Mouse (Mus musculus): Measurements from ENCODE around the gene Ugt1a9.
"Not testable (repeated sequence)": the region's sequence is repeated elsewhere in the genome, so short reads cannot be mapped to it uniquely, and the experiment has no call there.

The Ugt1a9 gene

GRCm38 (mm10) chr1:88070495-88070894, at the start of gene Ugt1a9:
Ugt1a9 (plus strand) TSS chr1:88070800.
- no peak for DNase-seq (ENCODE audit: low spot score in 2 of 2)

- DNase-seq (ENCODE audit: low spot score in 2 of 2), result not testable (repeated sequence)
Observed at GRCm38 (mm10) chr1:88025244-88025643, 45.4 kb upstream of the Ugt1a9 start.

- DNase-seq (ENCODE audit: low spot score in 2 of 2), result not testable (repeated sequence)
Observed at GRCm38 (mm10) chr1:88043044-88043443, 27.6 kb upstream of the Ugt1a9 start.

GRCm38 (mm10) chr1:88044832-88045437, 25.7 kb upstream of the Ugt1a9 start:
- not testable (repeated sequence) for DNase-seq (ENCODE audit: low spot score in 2 of 2)

DNA sequence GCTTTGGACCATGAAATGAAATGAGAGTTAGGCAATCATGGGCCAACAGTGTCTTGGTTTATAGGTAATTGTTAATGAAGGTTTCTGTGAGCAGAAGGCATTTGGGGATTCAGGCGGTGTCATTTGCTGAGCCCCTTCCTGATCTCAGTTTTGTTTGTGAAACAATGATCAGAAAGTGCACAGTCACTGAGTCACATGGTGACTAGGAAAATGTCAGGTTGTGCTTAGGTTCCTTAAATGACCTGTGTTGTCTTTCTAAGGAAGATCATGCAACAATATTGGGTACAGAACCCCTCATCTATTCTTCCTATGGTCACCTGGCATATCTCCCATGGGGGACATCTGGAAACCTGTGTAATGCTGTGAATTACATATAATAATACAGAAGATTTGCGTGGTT, 23.2 kb upstream of the Ugt1a9 start:
- not testable (repeated sequence) for DNase-seq (ENCODE audit: low spot score in 2 of 2)

- no peak for DNase-seq (ENCODE audit: low spot score in 2 of 2)
Observed at GRCm38 (mm10) chr1:88055088-88055487, 15.5 kb upstream of the Ugt1a9 start, which contains the start of gene Ugt1a10. Ugt1a10 (plus strand) TSS chr1:88055388.

DNA sequence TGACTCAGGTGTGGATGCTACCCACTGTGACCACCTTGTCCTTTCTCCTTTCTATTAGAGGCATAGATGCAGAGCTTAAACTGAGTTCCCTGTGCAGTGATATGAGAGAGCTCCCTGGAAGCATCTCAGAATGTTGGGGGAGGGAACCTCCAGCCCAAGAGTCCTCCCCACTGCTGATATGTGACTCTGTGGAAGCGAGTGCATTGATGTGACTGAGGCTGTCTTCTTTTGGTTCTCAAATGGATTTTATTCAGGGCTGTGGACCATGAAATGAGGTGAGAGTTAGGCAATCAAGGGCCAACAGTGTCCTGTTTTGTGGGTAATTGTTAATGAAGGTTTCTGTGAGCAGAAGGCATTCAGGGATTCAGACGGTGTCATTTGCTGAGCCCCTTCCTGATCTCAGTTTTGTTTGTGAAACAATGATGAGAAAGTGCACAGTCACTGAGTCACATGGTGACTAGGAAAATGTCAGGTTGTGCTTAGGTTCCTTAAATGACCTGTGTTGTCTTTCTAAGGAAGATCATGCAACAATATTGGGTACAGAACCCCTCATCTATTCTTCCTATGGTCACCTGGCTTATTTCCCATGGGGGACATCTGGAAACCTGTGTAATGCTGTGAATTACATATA, 4.0 kb upstream of the Ugt1a9 start:
- not testable (repeated sequence) for DNase-seq (ENCODE audit: low spot score in 2 of 2)

GRCm38 (mm10) chr1:88070902-88071301, 302 bp downstream of the Ugt1a9 start:
- no peak for DNase-seq (ENCODE audit: low spot score in 2 of 2)

- DNase-seq (ENCODE audit: low spot score in 2 of 2), result no peak
Observed at GRCm38 (mm10) chr1:88074471-88074870, 3.9 kb downstream of the Ugt1a9 start.

GRCm38 (mm10) chr1:88077128-88077527, 6.5 kb downstream of the Ugt1a9 start:
- DNase-seq (ENCODE audit: low spot score in 2 of 2), result no peak

DNA sequence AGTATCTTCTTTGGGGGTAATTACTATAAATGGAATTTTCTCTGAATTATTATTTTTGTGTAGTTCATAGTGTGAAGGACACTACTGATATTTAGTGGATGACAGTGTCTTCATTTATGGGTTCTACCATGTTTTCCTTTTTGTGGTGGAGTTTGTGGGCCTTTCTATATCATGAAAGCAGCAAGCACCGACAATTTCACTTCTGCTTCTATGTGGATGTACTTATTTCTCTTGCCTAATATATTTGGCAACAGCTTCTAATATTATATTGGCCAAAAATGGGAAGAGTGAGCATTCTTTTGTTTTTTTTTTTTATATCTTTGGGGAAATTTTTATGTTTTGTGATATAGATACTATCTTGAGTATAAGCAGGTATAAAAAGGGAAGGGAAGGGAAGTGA, 11.1 kb downstream of the Ugt1a9 start:
- DNase-seq (ENCODE audit: low spot score in 2 of 2), result no peak

DNA sequence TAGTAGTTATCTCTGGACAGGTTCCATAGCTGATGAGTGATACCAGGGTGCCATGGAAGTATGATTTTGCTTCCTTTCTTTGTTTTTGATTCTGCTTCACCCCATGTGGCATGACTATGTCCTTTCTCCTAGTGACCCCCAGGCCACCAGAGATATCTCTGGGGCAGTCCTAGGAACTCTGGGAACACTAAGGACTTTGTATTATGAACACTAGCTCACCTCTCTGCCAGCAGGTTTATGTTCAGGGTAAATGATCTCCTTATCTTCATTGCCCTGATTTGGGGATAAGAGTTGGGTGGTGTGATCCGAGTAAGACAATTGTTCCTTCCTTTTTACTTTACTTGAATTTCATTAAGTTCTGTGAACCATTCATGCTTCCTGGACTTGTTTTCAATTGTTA, 15.5 kb downstream of the Ugt1a9 start:
- no peak for DNase-seq (ENCODE audit: low spot score in 2 of 2)

DNA sequence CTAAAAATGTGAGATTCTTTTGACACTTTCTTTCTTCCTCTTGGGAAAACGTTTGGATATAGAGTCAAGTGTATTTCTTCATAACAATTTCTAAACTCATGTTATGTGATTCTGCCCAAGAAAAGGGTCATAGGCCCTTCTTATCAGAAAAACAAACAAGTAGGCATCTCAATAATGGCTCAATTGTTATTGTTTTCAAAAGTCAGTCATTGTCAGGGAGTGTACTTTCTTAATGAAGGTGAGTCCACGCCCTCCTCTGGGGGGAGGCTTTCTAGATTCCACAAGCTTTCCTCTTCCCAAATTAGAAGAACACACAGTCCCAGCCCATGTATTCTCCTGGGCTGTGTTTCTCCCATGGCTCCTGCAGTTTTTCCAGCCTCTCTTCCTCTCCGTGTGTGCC, 16.9 kb downstream of the Ugt1a9 start, which contains the start of gene Ugt1a8:
TSS of gene Ugt1a8 (plus strand) at position 301 of the 400 bp plus-strand sequence.
- no peak for DNase-seq (ENCODE audit: low spot score in 2 of 2)

DNA sequence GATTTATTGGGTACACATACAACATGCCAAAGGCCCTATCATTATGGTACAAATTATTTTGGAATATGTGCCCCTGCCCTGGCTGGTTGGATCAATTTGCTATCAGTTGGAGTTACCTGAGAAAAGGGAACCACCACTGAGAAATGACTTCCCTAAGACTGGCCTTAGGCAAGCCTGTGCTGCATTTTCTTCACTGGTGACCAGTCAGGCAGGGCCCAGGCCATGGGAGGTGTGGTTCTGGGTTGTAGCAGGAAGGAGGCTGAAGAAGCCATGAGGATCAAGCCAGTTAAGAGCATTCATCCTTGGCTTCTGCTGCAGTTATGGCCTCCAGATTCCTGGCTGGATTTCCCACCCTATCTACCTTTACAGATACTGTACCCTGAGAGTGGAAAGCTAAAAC, 21.7 kb downstream of the Ugt1a9 start:
- no peak for DNase-seq (ENCODE audit: low spot score in 2 of 2)

DNA sequence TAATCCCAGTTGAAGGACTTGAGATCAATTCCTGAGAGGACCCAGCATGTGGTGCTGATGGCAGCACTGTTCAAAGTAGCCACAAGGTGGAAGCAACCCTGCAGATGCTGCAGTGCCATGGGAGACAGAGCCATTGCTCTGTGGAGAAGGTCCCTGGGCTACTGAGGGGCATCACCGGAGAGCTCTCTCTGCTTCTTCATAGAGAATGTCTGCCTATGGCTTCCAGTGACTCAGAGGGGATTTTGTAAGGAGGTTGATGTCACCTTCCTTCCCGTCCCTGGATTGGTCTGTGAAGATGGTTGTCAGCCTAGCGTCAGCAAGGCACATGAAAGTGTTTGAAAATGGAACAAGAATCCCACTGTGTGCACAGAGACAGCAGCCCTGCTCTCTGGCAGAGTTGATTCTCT, 23.7 kb downstream of the Ugt1a9 start:
- not testable (repeated sequence) for DNase-seq (ENCODE audit: low spot score in 2 of 2)

GRCm38 (mm10) chr1:88094941-88095492, 24.4 kb downstream of the Ugt1a9 start, which contains the start of gene Ugt1a7c:
Ugt1a7c (plus strand) TSS chr1:88095062.
- no peak for DNase-seq (ENCODE audit: low spot score in 2 of 2)

- DNase-seq (ENCODE audit: low spot score in 2 of 2), result not testable (repeated sequence)
Observed at GRCm38 (mm10) chr1:88098546-88098945, 27.9 kb downstream of the Ugt1a9 start.

DNA sequence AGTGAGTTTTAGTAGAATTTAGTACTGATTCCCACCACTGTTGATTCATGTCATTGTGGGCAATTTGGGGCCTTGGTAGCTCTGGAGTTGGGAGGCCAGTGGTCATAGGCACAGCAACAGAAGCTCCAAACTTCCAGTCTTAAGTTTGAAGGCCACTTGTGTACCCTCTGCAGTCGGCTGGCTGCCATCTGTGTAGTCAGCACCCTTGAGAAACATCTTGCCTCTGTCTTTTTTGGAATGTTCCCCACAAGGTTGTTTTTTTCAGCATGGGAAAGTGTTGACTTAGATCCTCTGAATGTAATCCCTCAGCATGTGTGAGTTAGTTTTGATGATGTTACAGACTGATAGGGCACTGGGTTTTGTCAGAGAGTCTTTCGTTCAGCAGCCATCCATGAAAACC, 29.1 kb downstream of the Ugt1a9 start:
- DNase-seq (ENCODE audit: low spot score in 2 of 2), result not testable (repeated sequence)

DNA sequence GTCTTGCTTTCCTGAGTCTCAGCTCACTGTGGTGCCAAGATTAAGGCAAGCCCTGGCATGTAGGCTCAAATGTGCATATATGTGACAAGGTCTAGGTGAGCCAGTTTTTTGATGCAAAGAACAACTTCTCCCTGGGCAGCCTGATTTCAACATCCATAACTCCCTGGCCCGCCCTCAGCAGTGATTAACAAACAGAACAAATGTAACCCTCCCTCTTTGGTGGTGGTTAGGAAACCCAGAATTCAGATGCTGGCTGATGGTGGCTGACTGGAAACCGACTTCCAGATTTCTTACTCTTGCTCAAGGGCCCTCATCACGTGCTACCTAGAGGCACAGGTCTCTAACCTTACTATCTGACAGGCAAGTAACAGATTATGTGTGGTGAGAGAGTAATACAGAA, 32.4 kb downstream of the Ugt1a9 start, which contains the start of gene Ugt1a6b:
TSS of gene Ugt1a6b (plus strand) at position 234 of the 400 bp plus-strand sequence.
- DNase-seq (ENCODE audit: low spot score in 2 of 2), result not testable (repeated sequence)

- DNase-seq (ENCODE audit: low spot score in 2 of 2), result not testable (repeated sequence)
Observed at GRCm38 (mm10) chr1:88103697-88104468, 33.3 kb downstream of the Ugt1a9 start.

GRCm38 (mm10) chr1:88104667-88105430, 34.2 kb downstream of the Ugt1a9 start:
- no peak for DNase-seq (ENCODE audit: low spot score in 2 of 2)
